Mouse (Mus musculus) kidney, postnatal 14 days (tissue): ENCODE data around the gene Dazap2.
"Not testable (repeated sequence)": the region's sequence is repeated elsewhere in the genome, so short reads cannot be mapped to it uniquely, and the experiment has no call there.

Experiments
- DNase-seq: peaks from one replicate; pipeline ENCODE4 v3.0.0; 2022; ENCODE audit warnings: mixed read lengths

The Dazap2 gene

DNA sequence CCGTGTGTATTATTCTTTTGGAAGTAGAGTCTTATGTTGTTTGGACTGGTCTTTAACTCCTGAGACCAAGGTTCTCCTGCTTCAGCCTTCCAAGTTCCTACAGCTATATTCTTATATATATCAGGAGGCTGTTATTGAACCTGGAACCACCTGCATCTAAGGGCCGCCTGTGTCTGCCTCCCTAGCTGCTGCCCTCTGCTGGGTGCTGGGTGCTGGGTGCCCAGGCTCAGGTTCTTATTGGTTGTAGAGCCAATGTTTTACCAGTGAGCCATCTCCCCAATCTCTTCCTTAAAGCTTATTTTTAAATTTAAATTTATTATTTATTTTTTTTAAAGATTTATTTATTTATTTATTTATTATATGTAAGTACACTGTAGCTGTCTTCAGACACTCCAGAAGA, 2.7 kb upstream of the Dazap2 start:
- DNase-seq, result no peak

DNA sequence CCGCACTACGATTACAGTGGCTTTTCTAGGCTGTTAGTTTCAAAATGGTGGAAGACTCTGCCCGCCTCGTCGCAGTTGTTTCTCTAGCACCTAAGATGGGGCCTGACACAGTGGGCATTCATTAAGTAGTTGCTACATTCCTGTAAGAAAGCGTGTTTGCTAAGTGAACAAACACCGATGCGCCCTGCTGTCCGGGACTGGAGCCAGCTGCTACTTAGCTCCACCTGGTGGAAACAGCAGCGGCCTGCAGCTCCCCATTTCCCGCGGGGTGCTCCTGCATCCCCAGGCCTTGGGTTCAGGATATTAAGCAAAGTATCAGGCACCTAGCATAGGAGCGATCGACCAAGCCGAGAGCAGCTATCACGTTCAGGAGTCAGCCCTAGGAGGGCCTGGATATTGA, 1.6 kb upstream of the Dazap2 start:
- peak; percentile 81 for DNase-seq

DNA sequence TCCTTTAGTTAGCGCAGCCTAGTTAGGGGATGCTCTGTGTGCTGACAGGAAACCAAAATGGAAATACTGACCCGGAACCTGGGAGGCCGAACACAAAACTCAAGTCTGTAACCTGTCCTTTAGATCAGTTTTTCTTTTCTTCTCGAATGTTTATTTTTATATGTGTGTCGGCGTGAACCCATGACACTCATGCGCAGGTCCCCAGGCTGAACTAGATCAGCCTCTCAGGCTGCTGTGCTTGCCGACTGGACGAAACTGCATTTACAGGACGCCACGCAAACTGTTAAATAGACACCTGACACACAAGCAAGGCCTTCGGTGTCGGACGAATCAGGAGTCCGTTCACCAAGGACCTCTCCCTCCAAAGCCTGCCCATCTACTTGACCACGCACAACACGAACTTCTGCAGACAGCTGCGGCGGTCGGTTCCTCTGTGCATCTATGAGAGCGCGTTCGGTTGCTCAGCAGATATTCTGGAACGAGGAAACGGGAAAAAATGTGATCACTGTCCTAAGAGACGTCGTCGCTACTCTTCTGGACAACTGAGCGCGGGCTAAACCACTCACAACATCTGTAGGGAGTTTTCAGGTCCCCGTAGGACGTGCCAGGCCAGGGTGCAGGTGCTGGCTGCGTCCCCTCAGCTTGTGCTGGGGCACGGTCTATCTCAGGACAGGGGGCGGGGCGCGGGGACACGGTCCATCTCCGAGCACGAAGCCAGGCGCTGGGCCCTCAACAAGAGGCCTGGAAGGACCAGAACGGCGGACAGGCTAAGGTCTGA, 742 bp upstream of the Dazap2 start:
- DNase-seq, result no peak

DNA sequence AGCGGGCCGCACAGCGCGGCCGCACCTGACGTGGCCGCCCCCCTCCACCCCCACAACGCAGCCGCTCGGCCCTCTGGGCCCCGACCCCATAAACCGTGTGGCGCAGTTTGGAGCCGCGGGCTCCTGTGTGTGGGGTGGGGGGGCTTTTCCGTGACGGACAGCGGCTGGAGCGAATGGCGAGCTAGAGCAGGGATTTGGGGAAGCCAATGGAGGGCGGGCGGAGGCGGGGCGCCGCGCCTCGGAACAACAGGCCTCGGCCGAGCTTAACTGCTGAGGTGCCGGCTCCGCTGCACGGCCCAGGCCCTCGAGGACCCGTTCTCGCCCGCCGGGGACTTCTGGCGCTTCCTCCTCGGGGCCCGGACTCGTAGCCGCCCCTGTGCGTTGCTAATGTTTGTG, 674 bp downstream of the Dazap2 start:
- peak; percentile 95 for DNase-seq

DNA sequence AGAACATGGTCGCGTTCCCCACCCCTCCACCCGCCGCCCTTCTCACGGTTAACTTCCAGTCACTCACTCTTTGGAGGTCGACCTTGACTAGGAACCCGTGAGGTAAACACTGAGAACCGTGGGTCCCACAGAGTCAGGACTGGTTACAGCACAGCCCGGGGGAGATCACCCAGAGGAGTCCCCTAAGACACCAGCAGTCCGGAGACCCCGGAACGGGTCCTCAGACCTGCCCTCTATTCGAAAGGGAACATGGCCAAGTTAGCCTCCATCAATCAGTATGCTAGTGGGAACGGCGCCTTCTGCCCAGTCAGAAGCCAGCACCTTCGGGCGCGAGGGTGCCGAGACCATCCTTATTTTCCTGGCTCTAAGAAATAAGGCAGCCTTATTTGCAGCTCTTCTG, 1.1 kb downstream of the Dazap2 start:
- no peak for DNase-seq

DNA sequence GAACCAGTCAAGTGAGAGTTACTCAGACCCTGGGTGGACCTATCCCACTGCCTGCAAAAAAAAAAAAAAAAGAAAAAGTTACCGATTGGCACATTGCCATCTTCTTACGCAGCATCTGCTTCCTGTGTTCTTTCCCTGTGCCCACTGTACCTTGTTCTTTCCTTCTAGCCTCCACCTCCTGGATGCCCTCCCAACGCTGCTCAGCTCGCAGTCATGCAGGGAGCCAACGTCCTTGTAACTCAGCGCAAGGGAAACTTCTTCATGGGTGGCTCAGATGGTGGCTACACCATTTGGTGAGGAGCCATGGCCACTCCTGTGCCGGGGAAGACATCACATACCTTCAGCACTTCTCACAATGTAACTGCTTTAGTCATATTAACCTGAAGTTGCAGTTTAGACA, 4.1 kb downstream of the Dazap2 start:
- no peak for DNase-seq

DNA sequence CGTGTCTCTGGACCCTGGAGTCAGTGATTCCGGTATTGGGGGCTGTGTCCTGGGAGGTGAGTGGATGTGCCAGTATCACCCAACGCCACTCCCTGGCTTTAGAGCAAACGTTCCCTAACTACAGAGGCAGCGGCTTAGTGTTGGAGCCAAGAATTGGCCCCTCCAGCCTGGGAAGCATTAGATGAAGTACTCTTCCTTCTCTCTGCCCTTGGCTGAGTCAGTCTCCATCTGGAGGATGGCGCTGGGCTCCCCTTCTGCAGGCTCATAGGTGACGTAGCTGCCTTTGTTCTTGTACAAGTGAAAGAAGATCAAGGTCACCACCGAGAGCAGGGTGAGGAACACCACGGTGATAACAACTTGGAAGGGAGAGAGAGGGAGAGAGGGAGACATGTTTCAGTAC, 6.5 kb downstream of the Dazap2 start:
- DNase-seq, result not testable (repeated sequence)

DNA sequence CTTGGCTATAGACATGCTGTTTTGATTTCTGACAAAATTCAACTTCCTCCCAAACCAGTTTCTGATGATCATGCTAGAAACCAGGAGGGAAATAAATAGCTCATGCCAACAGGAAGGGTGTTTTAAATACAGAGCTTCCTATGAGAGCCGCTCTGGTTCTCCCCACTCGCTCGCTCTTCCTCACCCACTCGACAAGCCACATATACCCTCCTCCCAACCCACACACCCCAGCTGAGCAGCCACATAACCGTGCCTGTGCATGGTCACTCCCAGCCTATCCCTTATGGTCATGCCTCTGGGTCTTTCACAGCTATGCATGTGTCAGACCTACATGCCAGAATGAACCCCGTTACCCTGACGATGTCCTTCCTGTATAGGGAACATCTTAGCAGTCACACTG, 7.0 kb downstream of the Dazap2 start:
- no peak for DNase-seq

DNA sequence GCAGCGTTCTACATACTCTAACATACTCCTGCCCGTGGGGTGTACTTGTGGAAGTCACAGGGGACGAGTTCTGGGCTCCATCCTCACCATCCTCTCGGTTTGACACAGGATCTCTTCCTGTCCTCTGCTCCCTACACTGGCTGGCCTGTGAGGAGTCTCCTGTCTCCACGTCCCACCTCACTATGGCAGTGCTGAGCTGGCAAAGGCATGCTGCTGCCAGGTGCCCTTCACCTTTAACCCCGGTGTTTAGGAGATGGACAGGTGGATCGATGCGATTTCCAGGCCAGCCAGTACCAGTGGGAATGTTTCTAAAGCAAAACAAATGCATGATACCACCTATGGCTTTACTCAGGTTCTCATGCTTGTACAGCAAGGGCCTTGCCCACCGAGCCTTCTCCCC, 8.6 kb downstream of the Dazap2 start:
- no peak for DNase-seq

DNA sequence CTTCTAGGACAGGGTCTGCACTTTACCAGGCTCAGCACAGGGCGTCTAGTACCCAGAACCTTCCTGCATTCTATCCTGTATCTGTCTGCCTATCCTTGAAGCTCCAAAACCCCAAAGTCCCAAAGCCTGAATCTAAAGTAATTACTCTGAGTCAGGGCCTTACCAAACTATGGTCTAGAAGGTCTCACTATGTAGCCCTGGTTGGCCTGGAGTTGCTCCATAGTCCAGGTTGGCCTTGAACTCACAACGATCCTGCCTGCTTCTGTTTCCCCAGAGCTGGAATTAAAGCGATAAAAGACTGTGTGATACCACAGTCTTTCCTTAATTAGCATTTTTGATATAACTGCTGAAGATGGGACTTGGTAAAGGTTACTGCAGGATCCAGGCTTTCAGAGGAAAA, 9.3 kb downstream of the Dazap2 start:
- DNase-seq, result no peak

DNA sequence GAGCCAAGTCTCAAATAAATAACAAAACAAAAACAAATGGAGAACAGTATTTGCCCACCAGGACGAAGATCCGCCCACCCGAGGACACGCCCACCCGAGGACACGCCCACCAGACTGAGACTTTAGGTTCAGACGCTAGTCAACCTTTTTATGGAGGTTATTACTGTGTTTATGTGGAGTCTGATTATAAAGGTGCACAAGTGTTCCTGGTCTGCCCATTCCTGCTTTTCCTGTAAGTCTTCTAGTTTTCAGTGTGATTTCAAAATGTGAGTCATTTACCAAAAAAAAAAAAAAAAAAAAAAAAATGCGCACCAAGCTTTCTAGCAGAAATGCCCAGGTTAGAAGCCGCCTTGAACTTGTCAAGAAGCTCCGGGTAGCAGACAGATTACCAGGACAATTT, 12.1 kb downstream of the Dazap2 start:
- DNase-seq, result no peak

DNA sequence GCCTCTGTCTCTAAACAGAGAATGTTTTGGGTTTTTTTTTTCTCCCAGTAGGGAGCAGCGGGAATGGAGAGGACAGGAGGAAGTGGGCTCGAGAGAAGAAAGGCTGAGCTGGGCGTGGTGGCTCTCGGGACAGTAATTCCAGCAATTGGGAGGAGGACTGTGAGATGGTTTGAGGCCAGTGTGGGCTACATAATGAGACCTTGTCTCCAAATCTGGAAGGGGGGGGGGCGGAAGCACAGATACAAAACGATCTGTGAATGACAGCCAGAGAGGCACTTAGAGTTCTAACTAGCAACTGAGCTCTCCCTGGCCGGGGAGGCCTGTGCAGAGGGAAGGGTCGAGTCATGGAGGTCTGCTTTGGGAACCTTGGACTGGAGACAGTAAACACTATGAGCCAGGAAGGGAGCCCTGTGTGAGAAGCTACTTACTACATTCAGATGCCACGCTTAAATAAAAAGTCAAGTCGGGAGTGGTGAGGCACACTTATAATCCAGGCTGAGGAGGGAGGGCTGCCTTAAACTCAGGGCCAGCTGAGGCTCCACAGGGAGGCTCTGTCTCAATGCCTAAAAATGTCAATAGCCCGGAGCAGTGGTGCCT, 12.7 kb downstream of the Dazap2 start:
- no peak for DNase-seq

DNA sequence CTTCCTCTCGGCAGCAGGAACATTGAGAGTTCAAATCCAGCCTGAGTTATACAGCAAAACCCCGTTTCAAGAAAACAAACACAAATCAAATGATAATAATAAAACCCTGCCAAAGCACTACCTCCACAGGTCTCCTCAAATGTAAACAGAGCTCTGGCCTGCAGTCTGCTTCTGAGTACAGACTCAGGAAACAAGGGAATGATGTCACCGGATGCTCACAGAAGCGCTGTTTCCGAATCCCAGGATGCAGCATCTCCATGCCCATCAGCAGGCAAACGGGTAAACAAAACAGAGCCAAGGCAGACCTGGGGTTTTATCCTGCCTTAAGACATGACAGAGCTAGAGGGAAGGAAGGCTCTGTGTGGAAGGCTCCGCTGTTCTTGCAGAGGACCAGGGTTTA, 13.6 kb downstream of the Dazap2 start:
- no peak for DNase-seq

DNA sequence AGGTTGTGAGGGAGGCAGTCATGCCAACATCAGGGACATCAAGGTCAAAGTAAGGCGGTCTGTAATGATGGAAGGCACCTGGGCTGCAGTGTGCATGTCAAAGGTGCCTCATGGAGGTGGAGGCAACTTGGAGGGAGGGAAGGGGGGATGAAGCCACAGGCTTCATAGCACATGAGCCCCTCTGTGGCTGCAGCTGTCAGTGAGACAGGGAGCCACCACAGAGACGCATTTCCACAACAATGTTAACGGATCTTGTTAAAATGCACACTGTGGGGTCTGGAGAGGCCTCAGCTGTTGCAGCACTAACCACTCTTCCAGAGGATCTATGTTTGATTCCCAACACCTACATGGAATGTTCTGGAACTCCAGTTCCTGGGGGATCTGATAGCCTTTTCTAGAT, 15.0 kb downstream of the Dazap2 start:
- no peak for DNase-seq

DNA sequence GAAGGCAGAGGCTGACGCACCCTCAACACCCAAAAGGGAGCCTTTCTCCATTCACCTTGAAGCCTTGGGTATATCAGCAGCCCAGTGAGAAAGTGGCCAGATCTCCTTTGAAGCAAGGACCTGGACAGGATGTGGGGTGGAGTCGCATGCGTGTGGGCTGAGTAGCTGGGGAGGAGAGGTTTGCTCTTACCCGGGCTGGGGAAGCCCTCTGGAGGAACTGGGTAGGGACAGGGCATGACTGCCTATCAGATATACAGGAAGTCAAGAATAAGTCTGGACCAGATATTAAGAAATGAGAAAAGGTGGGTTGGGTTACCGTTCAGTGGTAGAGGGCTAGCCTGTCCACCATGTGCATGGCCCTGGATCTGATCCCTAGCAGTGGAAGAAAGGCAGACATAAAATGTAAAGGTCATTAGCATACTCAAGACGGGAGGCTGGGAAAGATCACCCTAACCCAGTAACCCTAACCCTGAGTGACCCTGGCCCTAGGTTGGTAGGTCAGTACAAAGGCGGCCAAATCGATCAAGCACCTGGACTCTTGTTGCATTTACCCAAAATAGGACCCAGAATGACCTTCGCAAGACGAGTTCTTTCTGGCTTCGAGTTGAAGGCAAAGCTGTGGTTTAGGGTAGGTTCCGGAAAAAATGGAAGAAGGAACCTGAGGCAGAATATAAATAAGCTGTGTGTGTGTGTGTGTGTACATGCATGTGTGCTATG, 16.5 kb downstream of the Dazap2 start:
- no peak for DNase-seq

DNA sequence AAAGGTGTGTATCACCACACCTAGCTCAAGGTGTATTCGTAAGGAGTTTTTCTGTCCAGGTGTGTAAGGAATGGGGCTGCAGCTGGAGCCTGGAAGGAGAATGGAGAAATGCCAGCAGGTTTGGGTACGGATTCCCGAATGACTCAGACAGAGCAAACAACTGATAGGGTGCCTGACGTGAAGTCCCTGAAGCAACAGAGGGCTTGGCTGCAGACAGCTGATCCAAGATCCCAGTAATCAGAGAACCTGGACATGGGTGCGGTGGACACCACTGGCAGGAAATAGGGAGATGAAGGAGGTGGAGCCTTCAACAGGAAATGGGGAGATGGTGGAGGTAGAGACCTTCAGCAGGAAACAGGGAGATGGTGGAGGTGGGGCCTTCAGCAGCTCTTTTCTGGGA, 17.2 kb downstream of the Dazap2 start:
- no peak for DNase-seq

DNA sequence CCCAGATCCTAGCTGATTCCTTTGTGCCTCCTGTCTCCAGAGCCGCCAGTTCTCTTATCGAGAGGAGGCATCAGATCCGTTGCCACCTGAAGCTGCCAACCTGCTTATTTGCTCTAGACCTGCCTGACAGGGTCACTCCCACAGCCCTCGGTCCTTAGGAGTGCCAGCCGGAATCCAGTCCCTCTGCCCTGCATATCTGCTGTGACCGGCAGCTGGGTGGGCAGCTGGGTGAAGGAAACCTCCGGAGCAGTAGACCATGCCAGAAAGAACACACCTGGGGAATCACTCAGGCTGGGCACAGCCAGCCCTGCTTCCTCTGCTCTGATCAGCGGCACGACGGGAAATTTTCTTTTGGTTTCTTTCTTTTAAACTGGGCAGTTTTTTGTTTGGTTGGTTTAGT, 18.2 kb downstream of the Dazap2 start:
- peak; percentile 45 for DNase-seq

DNA sequence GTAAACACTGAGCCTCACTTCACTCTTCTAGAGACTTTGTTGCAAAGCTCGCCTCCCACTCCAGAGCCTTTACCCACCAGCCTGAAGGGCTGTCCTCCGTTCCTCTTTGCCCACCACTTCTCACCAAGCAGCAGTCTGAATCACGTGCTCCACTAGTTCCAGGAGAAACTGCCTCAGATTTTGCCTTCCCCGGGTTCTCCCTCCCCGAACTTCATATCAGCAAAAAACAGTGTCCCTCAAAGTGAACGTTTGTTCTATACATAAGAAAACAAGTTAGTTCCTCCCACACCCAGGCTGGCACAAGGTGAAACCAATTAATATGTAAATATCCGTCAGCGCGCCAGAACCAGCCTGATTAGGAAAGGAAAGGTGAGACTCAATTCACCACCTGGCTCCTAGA, 20.1 kb downstream of the Dazap2 start:
- DNase-seq, result no peak

DNA sequence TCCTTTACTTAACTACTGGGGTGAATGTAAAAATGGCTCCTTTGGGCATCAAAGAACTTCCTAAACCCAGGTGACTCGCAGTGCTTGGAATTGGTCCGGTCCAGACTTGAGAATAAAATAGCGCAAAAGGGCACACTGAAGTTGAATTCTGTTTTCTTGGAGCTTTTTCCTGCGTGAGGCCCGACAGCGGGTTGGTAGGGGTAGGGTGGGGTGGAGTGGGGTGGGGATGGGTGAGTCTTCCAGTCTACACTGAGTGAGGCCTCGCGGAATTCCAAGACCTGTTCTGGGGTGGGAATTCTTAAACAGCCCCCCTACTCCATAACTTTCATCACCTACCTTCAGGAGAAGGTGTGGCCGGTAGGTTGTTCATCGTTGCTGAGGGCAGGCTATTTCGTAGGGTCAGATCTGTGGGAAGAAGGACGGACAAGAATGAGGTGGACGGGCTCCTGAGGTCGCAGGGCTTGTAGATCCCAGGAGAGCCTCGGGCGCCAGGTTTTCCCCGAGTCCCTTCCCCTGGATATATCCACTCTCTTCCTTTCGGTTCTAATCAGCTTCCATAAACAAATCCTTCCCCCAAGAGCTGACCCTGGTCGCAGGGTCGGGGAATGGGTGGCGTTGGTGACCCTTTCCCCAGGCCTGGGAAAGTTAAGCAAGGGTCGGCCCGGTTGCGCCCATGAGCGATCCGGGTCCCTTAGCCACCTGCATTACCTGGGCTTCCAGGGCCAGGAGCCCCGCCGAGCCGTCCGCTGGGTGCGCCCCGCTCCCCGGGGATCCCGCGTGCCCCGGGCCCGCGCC, 20.9 kb downstream of the Dazap2 start:
- no peak for DNase-seq

DNA sequence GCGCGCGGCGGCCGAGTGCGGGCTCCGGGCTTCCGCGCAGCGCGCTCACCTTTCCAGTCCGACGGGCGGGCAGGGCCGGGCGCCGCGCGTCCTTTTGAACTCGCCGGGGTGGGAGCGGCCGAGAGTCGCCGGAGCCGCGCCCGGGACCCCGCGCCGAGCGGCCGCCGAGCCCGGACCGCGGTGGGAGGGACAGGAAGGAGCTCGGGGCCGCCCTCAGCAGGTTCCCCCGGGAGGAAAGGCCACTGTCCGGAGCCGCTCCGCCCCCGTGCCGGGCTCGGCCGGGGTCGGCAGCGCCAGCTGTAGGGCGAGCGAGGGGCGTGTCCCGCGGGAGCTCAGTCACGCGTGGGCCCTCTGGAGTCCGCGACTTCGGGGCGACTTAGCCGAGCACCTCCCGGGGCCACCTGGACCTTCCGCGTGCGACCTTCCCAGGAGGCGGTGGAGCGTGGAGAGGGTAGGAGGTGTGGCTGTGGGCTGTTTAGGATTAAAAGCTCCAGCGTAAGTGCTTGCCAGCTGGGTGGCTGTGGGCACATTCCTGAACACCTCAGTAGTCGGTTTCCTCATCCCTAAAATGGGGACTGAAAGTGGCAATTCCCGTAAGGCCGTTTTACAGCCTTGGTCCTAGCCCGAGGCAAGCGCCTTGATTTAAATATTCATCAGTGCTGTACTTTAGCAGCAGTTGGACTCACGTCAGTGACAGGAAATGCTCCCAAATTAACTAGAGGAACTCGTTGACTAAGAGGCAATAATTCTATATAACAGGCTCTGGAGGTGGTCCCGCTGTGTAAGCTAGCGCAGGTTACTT, 21.8 kb downstream of the Dazap2 start, which contains the start of gene Smagp:
Gene Smagp, minus strand, starts transcription at position 241 of the 802 bp plus-strand sequence.
- peak; percentile 87 for DNase-seq

DNA sequence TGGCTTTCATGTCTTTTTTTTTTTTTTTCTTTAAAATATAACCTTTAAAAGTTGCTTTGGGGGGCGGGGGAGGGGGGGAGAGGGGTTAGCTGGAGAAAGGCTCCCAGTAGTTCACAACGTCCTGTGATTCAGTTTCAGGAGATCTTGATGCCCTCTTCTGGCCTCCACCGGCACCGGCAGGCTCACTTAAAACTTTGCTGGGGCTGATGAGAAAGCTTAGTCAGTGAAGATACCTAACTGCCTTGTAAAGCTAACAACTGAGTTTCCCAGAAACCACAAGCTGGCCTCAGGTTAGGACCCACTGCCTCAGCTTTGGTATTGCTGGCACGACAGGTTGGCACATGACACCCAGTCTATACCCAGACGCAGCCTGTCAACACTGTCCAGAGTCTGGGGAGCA, 22.5 kb downstream of the Dazap2 start:
- peak; percentile 73 for DNase-seq

DNA sequence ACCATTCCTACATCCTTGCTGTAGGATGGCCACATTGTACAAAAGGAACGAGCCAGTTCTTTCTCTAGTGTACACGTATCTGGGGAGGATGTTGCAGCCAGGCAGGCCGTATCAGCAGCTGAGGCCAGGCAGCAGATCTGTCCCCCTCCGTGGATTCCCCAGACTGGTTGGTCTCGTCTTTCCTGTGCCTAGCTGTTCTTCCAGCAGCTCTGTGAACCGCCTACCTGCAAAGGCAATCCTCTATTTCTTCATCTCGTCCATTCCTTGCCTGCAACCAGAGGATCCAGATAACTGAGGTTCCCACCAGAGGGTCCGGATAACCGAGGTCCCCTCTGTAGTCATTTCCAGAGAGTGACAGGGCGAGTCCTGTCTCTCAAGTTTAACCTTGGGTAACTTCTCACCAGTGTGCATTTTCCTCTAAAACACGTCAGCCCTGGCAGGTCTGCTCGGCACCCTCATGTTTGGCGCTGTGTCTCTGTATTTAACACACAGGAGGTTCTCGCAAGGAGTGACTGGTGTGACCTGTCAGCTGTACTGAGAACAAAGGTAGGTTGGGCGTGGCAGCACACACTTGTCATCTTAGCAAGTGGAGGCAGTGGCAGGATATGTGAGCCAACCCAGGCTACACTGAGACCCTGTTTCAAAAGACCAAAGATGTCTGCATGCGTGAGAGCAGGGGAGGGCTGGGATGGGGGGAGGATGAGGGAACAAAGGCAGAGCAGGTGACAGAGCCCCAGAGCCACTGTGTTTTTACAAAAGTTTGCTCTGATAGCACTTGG, 25.0 kb downstream of the Dazap2 start:
- DNase-seq, result no peak
